Mouse (Mus musculus) layer of hippocampus, postnatal 10 days (tissue): ENCODE measurements at regions not wholly inside any gene's neighbourhood (a gene's known extent, or its start where the extent isn't known, plus 50 kb on each side); places are given as distances from the start of the nearest gene placed in this dataset.

Source experiments
- DNase-seq, 2 experiments: peaks; one replicate each; pipeline ENCODE4 v3.0.0; 2021; ENCODE audit warnings: low spot score in 2 of 2

DNA sequence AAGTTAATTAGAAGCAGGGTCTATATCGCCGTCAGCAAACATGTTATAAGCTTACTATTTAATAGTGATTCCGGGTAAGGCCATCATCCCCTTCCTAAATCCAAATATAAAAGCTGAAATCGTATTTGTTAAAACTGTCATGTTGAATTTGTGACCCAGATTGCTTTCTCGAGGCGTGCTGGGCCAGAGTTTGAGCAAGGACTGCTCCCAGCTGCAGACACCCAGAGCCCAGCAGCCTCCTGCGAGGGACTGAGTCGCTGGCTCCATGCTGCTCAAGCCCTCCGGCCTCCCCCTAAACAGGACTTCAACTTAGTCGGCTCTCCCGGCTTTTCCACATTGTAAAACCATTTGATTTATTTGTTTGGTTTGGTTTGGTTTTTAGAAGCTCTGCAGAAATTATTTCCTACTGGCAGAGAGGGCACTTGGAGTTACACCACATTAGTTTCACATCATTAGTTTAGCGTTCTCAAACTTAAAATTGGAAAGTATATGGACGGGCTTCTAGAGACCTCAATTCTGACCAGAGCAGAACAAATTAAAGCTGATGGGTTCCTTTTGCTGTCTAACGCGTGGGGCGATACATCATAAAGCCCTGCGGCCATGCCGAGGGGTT lies 126.4 kb upstream of the Pitx1 start:
- no peak for DNase-seq

DNA sequence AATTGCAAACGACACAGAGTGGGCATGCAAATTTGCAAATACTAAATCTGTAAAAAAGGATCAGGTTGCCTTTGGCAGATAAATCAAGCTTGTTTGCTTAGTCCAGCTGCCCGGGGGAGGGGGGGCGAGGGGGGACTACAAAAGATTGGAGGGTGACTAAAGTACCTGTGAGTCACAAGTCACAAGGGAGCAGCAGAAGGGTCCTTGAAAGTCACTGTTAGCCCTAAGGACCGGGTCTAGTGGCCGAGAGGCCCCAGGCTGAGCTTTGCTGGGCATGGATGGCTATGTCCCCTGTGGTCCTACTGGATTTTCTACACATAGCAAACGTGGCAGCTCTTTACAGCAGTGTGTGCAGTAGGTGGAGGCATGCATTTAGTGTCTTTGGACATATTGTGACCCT lies 118.4 kb upstream of the Pitx1 start:
- DNase-seq = no peak

DNA sequence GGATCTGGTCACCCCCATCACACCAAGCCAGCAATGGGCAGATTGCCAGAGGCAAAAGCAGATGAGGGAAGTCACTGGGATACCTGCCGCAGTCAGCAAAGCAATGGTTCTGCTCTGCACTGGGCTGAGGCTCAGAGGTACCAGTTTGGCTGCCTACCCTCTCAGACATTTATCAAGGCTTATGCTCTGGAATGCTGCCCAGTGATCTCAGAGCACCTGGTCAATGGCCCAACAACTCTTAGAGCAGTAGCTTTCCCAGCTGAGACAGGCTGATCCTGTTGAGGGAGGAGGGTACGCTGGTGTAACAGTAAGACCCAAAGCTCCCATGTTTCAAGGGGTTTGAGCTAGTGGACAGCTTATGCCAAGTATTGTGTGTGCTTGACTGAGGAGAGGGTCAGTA lies 117.4 kb upstream of the Pitx1 start:
- DNase-seq = no peak

DNA sequence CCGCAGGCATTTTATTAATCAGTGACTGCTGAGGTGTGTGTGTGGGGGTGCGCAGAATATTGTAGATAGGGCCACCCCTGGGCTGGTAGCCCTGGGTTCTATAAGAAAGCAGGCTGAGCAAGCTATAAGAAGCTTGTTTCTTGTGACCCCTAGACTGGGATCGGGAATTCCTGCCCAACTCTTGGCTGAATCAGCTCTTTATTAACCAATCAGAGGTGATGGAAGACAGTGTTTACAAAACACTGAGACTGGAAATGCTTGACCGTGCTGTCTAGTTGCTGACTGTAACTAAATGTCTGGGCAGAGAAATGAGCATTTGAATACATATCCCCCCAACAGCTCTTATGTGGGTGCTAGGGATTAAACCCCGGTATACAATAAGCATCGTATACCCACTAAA lies 114.8 kb upstream of the Pitx1 start:
- DNase-seq = no peak

DNA sequence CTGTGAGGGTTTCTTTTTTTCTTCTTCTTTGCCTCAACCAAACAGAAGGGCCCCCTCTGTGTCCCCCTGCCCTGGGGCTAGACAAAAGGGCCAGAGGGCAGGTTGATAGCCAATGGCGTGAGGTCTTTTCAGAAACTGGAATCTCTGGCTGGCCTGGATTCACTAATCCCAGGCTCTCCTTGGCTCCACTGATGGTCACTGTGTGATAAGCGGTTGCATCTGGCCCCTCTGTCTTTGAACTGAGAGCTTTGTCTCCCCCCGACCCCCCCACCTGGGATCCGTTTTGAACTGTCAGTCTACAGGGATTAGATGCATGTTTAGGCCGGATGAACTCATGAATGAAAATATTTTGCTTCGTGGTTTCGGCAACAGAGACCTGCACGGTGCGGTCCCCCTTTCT lies 112.6 kb upstream of the Pitx1 start:
- no peak for DNase-seq

DNA sequence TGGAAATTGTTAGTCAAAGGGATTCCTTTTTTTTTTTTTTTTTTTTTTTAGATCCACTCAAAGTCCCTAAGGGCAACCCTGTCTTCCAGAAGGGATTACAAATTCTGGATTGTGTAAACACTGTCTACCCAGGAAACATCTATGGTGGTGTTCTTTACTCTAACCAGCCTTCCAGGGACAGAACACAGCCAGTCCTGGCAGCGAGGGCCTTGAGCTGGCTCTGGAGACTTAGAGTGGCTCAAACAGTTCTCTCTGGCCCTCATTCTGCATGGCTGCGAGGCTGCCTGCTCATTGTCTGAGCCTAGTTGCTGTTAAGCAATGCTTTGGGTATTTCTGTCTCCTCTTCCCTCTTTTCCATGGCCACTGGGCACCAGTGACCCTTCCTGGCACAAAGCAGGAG lies 112.2 kb upstream of the Pitx1 start:
- no peak for DNase-seq

DNA sequence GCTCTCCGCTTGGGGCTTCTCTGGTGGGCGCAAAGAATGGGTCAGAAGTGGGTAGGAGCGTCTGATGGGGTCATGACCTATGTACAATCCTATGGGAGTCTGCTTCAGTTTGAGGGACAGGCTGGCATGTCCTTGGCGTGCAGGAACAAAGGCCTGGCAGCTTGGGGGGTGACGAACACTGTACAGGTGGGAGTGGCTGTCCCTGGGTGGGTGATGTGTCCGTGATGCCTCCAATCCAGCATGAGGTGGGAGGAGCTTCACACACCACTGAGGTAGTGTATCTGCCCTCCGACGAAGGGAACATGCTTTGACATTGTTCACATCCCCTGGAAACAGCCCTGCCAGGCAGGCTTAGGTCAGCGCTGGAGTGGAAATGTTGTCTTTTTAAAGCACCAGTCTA lies 101.4 kb upstream of the Pitx1 start:
- DNase-seq = no peak

DNA sequence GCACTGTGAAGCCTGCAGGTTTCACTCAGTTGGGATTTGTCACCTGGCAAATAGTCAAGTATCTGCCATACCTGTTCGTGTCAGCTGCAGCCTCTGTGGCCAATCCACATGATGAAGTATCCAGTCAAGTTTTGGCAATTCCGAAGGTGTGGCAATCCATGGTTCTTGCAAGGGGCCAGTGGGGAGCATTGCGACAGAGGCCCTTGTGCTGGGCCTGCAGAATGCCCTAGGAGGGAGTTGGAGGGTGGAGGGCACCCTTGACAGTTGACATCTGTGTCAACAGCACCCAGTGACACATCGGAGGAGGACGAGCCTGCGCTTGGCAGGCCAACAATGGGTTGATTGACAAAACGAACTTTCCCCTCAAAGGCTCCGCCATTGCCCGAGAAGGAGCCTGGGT lies 101.0 kb upstream of the Pitx1 start:
- DNase-seq = no peak

DNA sequence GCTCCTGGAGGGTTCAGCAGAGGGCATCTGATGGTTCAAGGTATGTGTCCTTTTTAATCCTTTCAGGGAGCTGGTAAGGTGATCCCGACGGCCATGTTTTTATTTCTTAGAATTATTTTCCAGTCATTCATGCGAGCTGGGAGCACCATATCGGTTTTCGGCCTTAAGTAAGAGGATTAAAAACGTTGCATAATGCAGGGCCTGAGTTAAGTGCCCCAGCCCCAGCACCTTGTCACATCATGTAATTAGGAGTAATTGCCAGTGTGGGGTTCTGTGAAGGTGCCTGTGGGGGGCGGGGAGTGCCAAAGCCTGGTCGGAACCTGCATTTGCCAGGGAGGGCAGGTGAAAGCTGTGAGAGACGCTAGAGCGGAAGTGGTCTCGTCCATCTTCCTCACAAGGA lies 94.6 kb upstream of the Pitx1 start:
- no peak for DNase-seq

DNA sequence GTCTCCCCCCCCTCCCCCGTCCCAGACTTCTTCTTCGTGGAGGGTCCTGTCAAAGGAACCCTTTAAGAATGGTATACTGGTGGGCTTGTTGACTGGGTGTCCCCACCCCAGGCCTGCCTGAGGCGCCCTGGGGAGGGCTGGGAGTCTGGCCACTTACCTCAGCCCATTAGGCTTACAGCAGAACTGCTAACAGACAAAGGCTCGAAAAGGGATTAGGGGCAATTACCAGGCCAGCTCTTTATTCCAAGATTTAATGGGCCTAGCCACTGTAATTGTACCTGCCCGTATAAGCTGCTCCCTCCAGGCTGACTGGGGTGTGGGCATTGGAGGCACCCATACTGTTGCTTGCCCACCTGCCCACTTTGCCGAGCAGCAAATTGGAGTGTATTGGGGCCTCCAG lies 93.8 kb upstream of the Pitx1 start:
- no peak for DNase-seq

DNA sequence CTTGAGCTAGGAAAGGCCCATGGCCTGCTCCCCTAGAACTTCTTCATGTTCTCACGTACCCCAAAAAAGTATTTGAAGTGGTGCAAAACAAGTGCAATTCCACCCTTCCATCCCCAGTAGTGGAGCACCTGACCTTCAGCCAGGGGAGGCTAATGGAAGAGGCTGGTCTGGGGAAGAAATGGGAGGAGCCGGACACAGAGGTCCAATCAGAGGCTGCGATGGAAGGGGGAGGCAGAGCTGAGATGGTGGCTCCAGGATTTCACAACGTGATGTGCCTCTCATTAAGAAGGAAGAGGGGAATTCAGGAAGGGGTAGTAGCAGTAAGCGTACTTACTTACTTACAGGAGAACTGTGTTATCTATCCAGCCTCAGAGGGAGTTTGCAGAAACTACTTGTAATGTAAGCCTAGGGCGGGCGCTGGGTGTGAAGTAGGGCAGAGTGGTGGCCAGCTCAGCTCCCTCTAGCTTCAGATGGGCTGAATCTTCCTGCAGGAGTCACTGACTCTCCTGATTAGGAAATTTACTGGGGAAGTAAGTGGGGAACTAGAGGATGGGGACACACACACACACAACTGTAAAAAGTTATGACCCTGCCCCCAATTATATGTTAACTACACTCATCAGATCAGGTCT lies 87.6 kb upstream of the Pitx1 start:
- DNase-seq = no peak

DNA sequence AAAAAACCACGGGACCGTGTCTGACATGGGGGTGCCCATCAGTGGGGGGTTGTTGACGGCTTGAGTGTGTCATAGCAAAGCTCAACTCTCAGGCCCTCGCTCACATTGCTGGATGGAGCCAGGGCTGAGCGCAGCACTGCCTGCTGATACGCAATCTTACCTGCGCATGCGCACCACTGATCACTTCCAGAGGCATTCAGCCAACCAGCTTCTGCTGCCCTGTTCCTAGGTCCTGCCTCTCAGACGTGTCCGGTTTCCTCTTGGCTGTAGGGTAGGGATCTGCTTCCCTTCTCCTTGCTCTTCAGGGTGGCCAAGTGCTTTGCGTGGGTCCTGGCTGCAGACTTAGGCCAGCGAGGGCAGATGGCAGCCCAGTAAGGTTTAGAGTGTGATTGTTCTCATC lies 81.3 kb upstream of the Pitx1 start:
- no peak for DNase-seq

DNA sequence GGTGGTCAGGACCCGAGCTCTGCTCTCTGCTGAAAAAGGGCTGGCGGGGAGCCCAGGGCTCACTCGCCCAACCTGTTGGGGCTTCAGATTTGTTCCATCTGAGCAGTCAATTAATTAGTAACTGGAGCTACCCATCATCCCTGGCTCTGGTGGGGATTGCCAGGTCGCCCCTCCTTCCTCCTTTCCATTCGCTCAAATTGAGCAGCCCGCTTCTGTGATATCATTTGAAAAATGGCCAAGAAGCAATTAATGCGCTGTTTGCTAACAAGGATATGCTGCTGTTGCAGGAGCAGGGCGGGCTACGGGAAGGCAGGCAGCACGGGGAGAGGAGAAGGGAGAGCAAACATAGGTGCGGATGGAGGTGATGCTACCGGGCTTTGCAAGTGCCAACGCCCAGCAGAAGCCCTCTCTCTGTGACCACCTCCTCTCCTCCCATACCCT lies 76.3 kb upstream of the Pitx1 start:
- DNase-seq = peak; percentile 43 to 62

DNA sequence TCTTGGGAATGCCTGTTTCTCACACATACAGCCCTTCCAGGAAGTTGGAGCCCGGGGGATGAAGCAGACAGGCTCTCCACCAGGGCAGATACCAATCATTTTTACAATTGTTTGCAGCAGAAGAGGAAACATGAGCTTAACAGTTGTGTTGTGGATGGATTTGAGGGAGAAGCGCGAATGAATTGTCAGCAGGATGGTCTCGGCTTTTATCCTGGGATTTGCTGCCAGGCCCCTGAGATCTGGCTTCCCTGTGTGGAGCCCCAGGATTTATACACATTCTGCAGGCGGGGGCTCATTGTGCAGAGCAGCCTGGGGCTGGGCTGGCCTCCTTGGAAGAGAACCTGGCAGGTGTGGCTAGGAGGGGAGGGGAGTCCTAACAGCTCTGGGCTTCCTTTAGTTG lies 73.9 kb upstream of the Pitx1 start:
- no peak for DNase-seq

DNA sequence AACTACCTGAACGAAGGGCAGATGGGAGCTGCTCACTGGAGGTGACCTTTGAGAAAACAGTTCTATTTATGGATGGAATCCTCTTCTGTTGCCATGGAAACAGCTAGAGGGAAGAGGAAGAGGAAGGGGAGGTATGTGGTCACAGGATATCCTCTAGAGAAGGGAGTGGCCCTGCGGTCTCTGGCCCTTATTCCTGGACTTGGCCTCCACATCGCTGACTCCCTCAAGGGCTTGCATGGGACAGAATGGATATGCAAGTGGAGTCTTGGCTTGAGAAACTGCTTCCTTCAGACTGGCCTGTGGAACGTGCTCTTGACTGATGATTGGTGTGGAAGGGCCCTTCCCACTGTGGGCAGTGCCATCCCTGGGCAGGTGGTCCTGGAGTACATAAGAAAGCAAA lies 68.9 kb upstream of the Pitx1 start:
- DNase-seq = no peak

DNA sequence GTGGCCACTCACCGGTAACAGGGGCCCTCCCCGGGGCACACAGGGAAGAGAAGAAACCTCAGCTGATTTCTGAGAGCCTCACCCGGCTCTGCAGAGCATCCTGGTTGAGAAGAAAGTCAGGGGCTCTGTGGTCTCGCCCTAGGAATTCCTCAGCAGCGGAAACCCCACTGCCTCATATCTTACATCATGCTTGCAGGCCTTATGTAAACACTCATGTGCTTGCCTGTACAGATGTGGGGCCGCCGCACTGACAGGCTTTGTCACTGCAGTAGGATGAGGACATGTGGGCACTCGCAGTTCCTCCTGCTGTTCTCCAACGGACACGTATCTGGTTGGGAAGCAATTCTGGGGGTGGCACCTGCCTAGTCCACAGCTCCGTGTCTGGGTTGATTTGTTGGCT lies 66.3 kb upstream of the Pitx1 start:
- DNase-seq = no peak

DNA sequence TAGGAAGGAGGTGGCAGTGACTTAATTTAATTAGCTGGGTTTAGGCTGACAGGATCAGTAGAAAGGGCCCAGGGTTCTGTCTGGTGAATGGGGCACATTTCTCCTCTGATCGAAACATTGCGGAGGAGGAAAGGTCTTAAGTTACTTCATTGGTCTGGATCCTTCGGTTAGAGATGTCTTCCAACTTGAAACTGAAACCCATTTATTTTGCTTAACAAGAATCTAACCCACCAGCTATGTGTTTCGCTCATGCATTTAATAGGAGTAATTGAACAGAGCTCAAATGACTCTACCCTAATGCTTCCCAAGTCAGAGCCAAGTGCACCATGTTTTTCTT lies 64.2 kb upstream of the Pitx1 start:
- DNase-seq = no peak

DNA sequence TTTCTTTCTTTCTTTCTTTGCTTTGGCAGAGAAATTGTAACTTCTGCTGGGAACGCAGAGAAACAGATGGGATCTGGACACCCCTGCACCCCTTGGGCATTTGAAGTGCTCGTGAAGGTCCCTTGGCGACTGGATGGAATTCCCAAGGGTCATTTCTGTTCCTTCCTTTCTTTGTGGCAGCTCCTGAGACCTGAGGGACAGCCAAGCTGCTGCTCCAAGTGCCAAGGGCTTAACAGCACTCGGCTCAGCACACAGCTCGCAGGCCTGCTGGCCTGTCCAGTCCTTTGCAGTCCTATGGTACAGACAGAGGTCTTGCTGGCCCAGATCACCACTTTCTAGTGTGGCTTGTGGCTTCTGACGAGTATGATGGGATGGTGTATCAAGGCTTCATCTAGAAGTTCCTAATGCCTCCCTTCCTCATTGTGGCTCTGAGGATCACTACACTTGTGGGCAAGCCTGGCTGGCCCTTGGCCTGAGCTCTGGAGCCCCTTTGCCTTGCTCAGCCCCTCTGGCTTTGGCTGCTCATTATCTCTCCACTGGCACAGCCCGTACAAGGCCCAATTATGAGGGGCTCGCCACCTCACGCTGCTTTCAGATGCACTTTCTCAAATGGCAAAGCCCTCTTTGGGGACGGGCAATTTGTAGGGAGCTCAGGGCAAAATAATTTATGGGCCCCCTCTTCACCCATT lies 63.7 kb upstream of the Pitx1 start:
- peak; percentile 32 to 37 for DNase-seq

DNA sequence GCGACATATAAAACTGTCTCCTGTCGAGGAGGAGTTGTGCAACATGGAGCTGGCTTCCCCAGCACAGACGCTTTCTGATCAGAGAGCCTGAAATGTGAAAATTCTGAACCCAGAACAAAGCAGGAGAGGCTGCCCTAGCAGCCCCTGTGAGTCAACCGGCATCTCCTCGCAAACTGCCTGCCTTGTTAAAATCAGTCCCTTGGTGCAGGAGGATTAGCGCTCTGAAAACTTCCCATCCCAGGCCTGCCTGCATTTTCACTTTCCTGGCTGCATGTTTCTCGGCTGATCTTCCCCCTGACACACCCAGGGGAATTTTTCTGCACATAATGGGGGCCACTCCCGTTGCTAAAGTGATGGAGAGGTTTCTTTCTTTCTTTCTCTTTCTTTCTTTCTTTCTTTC lies 63.0 kb upstream of the Pitx1 start:
- DNase-seq = peak in 1 of 2 experiments; percentile 15

DNA sequence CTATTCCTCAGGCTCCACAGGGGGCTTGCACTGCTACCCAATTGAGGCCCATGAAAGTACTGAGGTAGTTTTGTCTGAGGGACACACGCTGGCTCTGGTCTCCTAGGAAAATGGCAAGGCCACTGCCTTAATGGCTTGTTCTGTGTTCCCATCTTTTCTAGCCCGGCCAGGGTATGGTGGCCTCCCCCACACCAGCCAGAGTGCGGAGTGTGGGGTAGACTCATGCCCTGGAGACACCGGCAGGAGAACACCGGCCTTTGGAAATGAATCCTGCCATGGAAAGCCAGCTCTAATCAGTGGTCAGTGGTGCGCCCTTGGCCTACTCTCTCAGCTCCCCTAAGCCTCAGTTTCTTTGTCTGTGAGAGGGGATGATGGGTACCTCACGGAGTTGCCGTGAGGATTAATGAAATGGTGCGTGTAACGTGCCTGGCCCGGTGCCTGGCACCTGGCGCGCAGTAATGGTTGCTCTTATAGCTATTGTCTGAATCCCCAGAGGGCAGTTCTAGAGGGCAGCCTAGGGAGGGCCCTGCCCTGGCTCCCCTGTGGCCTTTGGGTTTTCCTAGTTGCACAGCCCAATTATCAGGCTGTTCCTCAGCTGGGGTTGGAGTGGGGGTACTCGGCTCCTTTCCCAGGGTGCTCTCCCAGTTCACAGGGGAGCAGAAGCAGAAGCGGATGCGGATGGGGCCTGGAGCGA lies 62.4 kb upstream of the Pitx1 start:
- no peak for DNase-seq

DNA sequence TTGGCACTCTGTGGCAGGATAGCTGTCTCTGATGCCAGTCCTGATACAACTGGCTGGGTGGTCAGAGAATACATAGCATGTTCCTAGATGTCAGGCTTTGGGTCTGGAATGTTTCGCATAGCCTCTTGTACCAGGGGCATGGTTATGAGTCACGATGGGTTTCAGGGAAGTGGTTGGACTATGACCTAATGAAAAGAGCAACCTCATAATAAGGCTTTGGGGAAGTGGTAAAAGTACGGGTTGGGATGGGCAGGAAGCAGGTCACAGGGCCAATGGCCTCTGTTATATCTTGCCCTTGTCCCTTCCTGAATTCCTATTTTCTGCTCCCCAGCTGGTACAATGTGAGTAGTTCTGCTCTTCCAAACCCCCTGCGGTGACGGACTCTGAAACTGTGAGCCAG lies 59.5 kb upstream of the Pitx1 start:
- no peak for DNase-seq
